Mouse (Mus musculus): Measurements from ENCODE around the gene Ipo7. TPM values are rescaled to one million over a fixed set of nuclear protein-coding genes. Genes with fewer than 3 reads are reported as not detected.

The Ipo7 gene
- polyA plus RNA-seq (2014; fragmentation: Illumina TruSeq; extraction: RNeasy Lipid Tissue Mini Kit (QIAGEN cat#74804); ENCODE audit: low read depth, low replicate concordance): 291 TPM

GRCm38 (mm10) chr7:110018117-110018630 is at the start of gene Ipo7:
Ipo7 (plus strand) TSS chr7:110018274.

GRCm38 (mm10) chr7:109986775-109987174 is 31.3 kb upstream of the Ipo7 start, which contains the start of gene Tmem41b:
Tmem41b (minus strand) TSS chr7:109986929.

GRCm38 (mm10) chr7:110061199-110061751 is 43.2 kb downstream of the Ipo7 start, which contains the start of gene Zfp143:
Zfp143 (plus strand) TSS chr7:110061217.

Other genes with a start within 250 kb of the Ipo7 start
- gene Nrip3, start 236.2 kb upstream of the Ipo7 start, polyA plus RNA-seq (2014; fragmentation: Illumina TruSeq; extraction: RNeasy Lipid Tissue Mini Kit (QIAGEN cat#74804); ENCODE audit: low read depth, low replicate concordance): 1.6 TPM
- not detected for gene Scube2, start 152.6 kb upstream of the Ipo7 start, polyA plus RNA-seq (2014; fragmentation: Illumina TruSeq; extraction: RNeasy Lipid Tissue Mini Kit (QIAGEN cat#74804); ENCODE audit: low read depth, low replicate concordance)
- gene Dennd5a, start 57.8 kb upstream of the Ipo7 start, polyA plus RNA-seq (2014; fragmentation: Illumina TruSeq; extraction: RNeasy Lipid Tissue Mini Kit (QIAGEN cat#74804); ENCODE audit: low read depth, low replicate concordance): 199 TPM
- 118 TPM for gene Tmem41b, start 31.3 kb upstream of the Ipo7 start, polyA plus RNA-seq (2014; fragmentation: Illumina TruSeq; extraction: RNeasy Lipid Tissue Mini Kit (QIAGEN cat#74804); ENCODE audit: low read depth, low replicate concordance)
- gene Zfp143, start 42.9 kb downstream of the Ipo7 start, polyA plus RNA-seq (2014; fragmentation: Illumina TruSeq; extraction: RNeasy Lipid Tissue Mini Kit (QIAGEN cat#74804); ENCODE audit: low read depth, low replicate concordance): 18.8 TPM
- gene Wee1, start 103.8 kb downstream of the Ipo7 start, polyA plus RNA-seq (2014; fragmentation: Illumina TruSeq; extraction: RNeasy Lipid Tissue Mini Kit (QIAGEN cat#74804); ENCODE audit: low read depth, low replicate concordance): 14.6 TPM
- 36.9 TPM for gene Swap70, start 203.4 kb downstream of the Ipo7 start, polyA plus RNA-seq (2014; fragmentation: Illumina TruSeq; extraction: RNeasy Lipid Tissue Mini Kit (QIAGEN cat#74804); ENCODE audit: low read depth, low replicate concordance)

Measured in adrenal gland, adult 10 weeks (tissue).